Mouse (Mus musculus) frontal cortex, adult (tissue): Measurements from ENCODE around the gene Cog1.

Source experiments
- ATAC-seq: cut with Nextera tagmentation; 2 replicates; pipeline ENCODE4 v1.9.2; 2017; ENCODE audit warnings: mild to moderate bottlenecking, moderate library complexity, mixed read lengths; ENCODE audit not compliant: low TSS enrichment

Gene Cog1

DNA sequence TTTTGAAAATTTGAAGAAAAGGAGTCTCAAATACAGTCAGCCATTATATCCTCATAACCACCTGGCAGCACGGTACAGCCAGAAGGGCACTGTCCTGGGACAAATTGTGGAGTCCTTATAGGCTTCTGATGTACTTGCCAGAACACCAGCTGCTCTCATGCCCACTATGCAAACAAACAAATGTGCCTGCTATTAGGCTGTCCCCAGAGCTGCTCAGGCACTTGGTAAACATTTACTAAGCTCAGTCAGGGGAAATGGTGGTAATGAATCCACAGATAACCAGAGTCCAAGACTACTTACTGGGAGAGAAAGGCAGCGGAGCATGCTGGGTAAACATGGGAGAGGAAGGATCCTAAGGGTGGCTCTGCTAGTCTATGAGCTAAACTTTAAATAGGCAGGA, 18.2 kb downstream of the Cog1 start:
- no peak for ATAC-seq

DNA sequence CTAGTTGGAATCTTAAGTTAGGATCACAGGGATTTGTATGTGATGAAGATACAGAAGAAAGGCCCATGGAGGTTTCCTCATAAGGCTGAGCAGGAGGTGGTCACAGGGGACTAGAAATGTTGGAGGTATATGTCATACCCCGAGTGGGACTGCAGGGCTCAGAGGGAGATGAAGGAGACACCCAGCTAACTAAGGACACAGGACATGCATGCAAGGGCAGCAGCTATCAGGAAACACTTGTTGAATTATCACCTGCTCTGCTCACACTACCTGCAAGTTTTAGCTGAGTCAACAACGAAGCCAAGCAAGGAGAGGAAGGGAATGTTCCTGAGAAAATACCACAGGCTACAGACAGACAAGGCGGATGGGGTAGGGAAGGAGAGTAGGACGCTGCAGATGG, 18.7 kb downstream of the Cog1 start:
- no peak for ATAC-seq

DNA sequence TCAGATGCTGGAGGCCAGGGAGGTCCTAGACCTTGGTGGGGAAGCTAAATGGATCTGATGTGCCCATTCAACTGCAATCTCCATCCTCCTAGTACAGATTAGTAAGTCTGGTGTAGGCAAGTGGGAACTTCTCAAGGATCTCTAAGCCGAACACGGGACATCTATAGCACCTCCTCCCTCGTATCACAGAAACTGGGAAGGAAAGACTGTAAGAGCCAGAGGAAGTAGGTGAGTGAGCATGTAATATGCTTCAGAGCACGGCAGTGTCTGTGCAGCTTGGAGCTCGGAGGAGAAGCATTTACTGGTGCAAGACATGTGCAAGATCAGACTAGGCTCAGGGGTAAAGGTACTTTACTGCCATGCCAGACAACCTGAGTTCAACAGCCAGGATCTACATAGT, 19.9 kb downstream of the Cog1 start:
- peak; percentile 83 for ATAC-seq

DNA sequence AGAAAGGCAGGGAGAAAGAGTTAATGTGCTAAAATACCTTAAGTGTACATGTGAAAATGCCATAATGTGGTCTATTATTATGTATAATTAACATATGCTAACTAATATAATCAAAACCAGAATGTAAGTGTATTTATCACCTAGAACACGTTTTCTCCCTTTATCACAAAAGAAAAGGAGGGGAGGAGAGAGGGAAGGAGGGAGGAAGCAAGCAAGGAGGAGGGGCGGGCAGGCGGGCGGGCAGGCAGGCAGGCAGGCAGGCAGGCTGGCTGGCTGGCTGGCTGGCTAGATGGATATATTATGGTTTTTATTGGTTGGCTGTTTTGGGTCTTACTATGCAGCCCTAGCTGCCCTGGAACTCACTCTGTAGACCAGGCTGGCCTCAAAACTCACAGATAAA, 20.7 kb downstream of the Cog1 start:
- ATAC-seq: no peak

DNA sequence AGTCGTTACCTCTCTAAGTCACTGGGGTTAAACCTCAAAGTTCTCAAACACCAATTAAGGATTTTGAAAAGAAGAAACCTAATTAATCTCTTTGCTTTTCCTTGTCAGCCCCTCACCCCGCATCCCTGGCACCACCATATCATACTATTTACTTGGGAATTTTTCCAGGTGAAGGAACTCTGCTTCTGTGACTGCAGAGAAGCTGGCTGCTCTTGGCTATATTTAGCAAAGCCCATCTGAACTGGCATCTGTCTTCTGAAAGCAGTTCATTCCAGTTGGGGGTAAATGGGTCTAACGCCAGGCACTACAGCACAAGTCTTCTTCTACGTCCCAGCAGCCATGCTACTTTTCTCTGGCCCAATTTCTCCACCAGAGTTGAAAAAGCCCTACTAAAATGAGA, 24.6 kb downstream of the Cog1 start:
- peak; percentile 42; the same call in 1 of the 2 replicates for ATAC-seq

DNA sequence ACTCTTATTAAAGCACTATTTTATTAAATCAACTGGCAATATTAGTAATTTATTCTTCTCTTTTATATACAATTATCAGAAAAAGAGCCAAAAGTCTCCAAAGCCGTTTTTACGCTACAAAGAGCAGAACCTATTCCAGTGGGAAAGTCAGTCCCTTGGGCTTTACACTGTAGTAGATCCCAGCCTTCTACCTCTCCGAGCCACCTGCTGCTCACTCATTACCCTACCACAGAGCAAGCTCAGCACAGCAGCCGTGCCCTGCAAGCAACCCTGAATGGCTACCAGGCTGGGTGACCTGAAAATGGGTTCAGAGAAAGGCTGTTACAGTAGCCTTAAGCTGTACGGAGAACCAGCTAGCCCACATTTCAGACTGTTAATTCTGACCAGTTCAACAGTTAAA, 25.6 kb downstream of the Cog1 start:
- no peak for ATAC-seq

DNA sequence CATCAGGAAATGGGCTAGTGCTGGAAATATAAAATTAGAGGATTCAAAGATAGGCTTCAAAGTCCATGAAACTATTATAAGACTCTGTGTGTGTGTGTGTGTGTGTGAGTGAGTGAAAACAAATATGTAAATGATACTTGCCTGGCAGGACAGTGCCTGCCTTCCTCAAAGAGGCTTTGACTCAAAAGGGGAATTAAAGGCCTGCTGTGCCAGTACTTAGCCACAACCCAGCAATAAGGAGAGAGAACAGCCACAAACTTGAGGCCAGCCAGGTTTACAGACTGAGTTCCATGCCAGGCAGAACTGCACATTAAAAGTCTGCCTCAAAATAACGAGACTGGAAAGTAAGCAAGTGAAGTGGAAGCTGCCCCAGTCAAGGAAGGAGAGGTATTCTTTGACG, 27.9 kb downstream of the Cog1 start:
- no peak for ATAC-seq

DNA sequence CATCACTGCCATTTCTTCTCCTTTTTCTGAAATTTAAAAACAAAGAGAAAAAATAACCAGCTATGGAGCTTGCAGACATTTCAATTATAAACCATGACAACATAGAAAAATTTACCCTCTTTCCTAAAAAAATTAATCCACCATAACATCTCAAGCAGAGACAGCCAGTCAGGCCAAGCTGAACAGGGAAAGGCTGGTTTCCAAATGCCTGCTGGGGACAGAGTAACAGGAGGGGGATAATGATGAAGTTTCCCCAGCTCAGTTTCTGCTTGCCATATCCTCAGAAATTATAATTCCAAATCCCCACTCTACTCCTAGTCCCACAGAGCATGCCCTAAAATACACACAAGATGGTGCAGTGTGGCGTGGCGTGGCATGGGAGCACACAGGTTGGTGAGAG, 28.4 kb downstream of the Cog1 start:
- no peak for ATAC-seq

DNA sequence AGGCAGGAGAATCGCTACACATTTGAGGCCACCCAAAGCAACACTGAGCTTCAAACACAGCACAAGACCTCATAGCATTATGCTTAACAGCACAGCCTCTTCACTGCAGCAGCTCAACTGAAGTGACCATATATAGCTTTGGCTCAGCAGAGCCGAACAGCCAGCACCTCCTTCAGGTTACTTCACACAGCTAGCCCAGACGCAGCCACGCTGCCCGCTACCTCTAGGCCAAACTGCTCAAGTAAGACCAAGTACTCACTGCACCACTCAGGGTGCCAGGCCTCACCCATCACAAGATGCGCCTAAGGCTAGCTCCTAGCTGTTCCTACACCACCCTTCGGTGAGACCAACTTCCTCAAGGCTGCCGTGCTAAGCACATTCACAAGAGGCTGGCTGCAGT, 29.4 kb downstream of the Cog1 start:
- ATAC-seq: peak; percentile 68

DNA sequence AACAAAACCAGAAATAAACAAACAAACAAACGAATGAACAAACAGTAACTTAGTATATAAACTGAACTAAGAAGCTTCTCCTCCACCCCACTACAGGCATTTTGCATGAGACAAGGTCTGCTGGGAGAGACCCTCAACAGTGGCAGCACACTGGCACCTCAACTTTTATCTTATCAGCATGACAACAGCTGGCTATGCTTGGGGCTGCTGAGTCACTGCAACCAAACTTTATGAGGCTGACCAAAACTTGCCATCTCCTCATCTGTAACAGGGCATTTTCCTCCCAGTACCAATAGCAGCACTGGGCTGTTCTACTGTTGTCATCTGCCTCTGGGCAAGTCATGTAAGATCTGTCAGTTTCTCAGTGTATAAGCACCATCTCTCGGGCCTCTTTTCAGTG, 32.0 kb downstream of the Cog1 start:
- no peak for ATAC-seq

DNA sequence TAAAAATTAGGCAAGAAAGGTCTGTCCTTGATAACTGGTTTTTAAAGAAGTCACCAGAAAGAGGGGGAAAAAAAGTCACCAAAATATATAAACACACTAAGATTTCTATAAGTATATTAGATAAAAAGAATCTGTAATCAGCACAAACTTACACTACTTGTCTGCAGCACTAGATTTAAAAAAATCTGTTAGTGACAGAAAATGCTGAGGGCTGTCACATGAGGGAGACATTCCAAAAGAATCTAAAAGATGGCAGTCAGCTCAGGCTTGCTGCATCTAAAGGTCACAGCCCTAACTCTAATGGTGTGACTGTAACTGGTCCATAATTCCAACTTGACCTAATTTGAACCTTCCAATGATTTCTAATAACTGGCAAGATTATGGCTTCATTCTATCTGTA, 33.0 kb downstream of the Cog1 start:
- no peak for ATAC-seq

DNA sequence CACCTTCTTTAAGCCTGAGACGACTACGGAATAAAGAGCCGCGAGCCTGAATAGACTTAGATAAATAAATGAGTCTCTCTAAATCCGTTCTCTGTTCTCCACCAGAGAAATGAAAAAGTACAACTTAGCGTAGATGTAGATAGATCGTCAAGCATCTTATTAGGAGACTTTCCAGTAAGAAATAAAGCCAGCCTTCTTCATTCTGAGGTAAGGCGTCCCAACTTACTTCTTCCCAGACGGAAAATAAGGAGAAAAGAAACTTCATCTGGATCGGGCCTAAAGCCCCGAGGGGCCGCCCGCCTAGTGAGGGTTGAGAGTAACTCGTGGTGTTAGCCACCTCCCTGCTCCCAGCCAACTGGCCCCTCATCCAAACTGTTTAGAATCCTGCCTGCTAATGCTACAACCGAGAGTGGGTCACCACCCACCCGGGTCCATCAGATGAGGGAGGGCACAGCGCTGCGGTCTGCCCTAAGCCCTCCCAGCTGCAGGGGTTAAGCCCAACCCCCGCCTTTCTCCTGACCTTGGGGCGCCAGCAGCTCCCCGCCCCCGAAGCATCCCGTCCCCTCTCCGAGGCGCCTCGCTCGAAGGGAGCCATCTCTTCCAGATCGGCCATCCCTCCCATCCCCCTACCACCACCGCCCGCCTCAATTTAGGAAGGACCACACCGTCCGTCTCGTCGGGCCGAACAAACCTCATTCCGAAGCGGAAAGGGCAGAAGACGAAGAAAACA, 34.1 kb downstream of the Cog1 start:
- peak; percentile 11; the same call in 1 of the 2 replicates for ATAC-seq

DNA sequence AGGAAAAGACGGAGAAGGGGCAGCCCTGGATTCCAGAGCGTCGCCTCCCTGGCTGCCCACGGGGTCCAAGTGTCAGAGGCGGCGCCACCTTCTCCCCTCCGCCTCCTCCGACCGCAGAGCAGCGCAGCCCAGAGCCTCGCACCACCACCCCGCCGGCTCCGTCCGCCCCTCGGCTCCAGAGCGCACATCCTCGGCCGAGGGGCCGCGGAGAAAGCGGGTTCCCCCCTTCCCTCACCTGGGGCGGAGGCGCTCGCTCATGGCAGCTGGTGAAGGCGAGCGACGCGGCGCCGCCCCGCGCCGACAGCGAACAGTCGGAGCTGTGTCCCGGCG, 34.6 kb downstream of the Cog1 start:
- peak; percentile 56 for ATAC-seq

DNA sequence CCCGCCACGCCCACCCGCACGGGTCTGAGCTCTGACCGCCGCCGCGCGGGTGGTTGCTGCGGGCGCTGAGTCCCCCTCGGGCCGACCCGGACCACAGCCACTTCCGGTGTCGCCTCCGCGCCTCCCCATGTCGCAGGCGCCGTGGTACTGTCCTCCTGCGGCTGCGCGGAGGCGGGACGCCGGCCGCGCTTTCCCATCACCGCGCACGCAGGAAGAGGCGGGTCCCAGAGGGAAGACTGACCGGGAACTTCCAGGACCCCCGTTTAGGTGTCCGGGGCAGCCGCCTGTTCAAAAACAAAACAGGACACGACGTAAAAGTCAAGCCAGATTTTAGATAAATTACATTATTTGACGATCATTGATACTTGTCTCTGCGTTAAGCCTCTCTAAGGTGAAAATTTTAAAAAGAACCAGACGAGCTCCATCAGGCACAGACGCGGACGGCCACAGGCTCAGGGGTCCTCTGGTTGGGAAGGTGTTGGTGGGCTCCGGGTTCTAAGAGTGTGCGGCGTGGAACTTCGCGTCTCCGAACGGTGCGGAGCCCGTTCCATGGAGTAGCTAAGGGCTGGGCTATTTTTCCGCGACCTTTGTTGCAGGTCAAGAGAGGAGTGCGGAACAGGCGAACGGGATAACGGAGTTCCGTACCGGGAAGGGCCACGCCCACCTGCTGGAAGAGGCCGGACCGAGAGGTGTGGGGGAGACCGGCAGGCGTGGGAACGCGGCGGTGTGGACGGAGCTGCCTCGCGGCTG, 35.2 kb downstream of the Cog1 start, which contains the start of the genes Fam104a and D11Wsu47e:
Fam104a (minus strand) TSS at position 199 of the 750 bp plus-strand sequence.
D11Wsu47e (plus strand) TSS at position 456 of the 750 bp plus-strand sequence.
- ATAC-seq: peak; percentile 92

DNA sequence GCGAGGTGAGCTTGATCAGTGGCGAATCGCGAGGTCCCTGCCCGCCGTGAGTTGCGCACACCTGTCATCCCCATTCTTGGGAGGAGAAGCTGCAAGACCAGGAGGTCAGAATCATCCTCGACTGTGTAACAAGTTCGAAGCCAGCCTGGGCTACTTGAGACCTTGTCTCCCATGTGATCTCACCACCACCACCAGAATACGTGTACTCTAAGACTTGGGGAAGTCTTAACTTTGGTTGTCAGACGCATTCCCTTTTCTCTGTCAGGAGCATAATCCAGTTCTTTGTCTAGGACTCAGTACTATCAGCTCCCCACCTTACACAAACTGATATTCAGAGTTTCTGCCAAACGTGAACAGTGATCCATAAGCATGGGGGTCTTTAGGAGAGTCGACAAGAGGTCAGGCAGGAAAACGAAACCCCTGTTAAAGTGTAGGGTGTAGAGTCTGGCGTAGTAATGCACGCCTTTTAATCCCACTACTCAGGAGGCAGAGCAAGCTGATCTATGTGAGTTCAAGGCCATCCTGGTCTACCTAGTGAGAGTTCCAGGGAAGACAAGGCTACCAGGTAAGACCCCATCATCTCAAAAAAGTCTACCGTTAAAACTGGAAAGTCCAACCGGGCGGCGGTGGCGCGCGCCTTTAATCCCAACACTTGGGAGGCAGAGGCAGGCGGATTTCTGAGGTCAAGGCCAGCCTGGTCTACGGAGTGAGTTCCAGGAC, 35.9 kb downstream of the Cog1 start:
- ATAC-seq: no peak

DNA sequence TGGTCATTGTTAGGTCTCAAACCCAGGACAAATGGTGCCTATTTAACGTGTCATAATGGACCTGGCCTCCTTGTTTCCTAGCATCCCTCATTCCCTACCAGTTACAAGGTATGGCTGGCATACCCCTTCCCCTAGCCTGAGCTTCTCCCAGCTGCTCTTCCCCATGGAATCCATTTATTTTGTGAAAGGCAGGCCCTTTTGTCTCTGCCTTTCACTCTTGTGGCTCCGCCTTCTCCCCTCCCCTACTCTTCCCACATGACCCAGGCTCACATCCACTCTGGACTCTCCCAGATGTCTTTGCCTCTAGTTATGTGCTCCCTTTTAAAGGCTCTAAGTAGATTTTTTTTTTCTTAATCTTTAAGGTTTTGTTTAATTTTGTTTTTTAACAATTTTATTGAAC, 38.1 kb downstream of the Cog1 start:
- ATAC-seq: no peak

DNA sequence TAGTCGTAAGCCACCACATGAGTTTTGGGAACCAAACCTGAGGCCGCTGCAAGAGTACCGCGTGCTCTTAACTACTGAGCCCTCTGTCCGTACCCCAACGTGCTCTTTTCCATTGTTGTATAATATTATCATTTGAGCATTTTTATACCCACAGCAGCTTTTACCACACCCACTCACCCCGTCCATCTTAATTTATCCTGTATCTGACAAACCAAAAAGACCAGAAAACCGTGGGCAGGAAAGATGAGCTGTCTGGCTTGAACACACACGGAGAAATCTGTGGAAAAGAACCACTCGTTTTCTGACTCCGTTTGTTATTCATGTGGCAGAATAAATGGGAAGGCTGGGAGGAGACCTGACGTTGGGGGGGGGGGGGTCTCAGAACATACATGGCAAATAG, 41.5 kb downstream of the Cog1 start:
- peak; percentile 85 for ATAC-seq

DNA sequence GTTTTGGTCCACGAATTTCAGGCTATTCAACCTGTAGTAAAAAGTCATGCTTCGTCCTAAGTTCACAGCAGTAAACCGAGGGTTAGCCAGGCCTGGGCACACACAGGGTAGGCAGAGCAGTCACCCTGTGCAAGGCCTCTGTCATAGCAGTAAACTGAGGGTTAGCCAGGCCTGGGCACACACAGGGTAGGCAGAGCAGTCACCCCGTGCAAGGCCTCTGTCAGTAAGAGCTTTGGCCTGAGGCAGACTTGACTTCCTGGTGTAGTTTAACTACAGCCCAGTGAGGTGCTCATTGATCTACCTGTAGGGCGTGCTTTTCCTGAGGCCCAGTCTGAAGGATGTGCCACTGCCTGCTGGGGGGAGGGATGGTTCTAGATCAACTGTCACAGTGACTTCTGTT, 42.3 kb downstream of the Cog1 start:
- no peak for ATAC-seq

DNA sequence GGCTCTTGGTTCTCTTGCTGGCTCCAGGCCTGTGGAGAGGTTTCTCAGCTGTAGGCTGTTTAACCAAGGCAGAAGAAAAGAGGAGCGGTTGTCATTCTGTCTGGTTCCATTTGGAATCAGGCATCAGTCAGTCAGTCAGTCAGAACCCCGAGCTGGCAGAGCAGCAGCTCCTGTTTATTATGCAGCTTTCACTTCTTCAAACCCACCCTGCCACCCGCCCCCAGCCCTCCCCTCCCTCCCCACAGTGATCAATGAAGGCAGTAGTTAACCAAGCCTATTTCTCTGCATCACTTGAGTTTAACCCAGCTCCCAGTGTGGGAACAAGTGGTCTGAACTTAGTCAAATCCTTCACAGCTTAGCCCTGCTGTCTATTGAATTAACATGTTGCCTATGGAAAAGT, 42.9 kb downstream of the Cog1 start:
- ATAC-seq: no peak

DNA sequence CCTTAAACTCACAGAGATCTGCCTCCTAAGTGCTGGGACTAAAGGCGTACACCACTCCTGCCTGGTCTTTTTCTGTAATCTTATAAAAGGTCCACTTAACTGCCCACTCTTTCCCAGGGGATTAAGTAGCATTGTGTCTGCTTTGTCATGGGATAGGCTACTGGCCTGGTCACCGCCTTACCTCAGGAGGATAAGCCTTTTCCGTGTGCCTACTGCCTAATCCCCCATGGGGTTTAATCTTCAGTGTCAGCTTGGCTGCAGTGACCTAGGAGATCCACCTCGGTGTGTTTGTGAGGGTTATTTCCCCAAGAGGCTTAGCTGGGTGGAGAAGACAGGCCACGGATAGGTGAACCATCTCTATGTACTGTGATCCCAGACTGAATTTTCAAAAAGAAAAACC, 48.6 kb downstream of the Cog1 start:
- no peak for ATAC-seq

DNA sequence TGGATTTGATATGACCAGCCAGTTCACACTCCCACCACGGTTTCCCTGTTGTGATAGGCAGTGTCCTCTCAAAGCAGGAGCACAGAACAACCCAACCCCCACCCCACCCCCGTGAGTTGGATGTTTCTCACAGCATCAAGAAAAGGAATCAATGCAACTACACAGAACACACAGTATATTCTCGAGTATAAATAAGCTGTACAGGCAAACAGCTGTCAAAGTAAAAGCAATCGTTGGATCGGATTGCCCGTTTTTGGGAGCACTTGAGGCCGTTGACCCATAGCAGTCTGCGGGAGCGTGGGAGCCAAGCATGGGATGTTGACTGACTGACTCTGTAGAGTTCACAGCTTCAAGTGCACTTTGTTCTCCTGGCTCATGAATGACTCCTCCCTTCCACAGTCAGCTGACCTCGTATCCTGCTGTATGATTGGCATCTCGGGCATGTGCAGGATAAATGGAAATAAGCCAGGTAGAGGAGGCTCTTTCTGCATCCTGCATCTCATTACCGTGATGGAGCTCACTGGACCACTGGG, 49.1 kb downstream of the Cog1 start:
- ATAC-seq: peak; percentile 41; the same call in 1 of the 2 replicates

DNA sequence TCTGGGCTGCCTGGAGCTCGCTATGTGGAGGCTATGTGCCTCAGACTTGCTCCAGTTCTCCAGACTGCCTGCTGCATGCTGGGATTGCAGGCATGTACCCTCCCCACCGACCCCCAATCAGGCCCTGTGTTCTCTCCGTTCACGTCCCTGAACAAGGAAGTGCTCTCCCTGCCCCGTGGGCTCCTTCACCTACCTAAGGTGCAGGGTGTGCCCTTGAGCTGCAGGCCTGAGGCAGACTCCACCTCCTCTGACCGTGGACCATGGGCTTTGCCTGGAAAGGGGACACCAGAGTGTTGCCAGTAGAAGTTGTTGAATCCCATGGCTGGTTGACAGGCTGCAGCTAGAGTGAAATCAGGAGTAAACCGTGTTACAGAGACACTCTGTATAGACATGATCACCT, 50.7 kb downstream of the Cog1 start:
- ATAC-seq: no peak

DNA sequence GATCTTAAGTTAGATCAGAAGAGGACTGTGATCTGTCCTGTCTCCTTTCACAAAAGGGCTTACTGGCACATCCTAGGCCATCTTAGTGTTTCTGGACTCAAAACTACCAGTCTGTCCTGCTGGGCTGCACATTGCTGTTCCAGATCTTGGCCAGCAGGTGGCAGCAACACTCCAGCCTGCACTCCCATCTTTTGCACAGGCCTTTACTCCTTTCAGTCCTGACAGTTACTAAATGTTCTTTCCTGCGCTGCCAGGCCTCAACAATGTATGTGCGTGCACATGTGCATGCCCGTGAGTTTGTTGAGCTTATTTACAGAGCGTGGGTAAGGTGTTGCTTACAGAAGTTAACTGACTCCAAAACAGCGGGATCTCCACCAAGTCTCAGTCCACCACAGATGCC, 54.8 kb downstream of the Cog1 start:
- peak; percentile 89 for ATAC-seq
